Mouse (Mus musculus) liver, adult 2 months (tissue): ENCODE data around the gene Atp8b5.

Experiments used
- CTCF ChIP-seq: fragments of 200-500 bp; IDR thresholded peaks from 2 replicates; pipeline ENCODE4 v1.5.1; 2011; ENCODE audit warnings: low read depth, low read length, control low read depth
- POLR2A ChIP-seq: fragments of 200-500 bp; IDR thresholded peaks from 2 replicates; pipeline ENCODE4 v1.6.1; 2011; ENCODE audit warnings: low read length, control low read depth; ENCODE audit not compliant: insufficient read depth; ENCODE audit errors: extremely low read depth

DNA sequence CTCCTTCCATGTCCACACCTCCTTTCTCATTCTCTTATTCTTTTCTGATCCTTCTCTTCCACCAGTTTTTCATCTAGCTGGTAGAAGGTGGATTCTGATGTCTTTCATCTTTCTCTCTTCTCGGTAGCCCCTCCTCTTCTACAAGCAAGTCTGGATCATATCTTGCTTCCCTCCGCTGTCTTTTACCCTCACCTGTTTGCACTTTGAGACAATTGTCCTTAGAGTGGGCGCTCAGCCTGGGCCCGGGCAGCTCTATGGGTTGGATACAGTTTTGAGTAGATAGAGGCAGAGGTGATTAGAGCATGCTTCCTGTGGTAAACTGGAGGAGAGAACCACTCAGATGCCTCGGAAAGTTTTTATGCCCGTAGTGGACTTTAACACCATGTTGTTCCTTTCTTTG is 33.5 kb upstream of the Atp8b5 start:
- TF ChIP-seq POLR2A = no peak
- no peak for TF ChIP-seq CTCF
